Mouse (Mus musculus): ENCODE results near the gene Fam189b. TPM values are rescaled to one million over a fixed set of nuclear protein-coding genes. Genes with fewer than 3 reads are reported as not detected.

Gene Fam189b
- polyA plus RNA-seq (2016; fragmentation: Nextera tagmentation; extraction: Ambion mirVana) = 33.4 and 34.2 TPM in 2 replicates

DNA sequence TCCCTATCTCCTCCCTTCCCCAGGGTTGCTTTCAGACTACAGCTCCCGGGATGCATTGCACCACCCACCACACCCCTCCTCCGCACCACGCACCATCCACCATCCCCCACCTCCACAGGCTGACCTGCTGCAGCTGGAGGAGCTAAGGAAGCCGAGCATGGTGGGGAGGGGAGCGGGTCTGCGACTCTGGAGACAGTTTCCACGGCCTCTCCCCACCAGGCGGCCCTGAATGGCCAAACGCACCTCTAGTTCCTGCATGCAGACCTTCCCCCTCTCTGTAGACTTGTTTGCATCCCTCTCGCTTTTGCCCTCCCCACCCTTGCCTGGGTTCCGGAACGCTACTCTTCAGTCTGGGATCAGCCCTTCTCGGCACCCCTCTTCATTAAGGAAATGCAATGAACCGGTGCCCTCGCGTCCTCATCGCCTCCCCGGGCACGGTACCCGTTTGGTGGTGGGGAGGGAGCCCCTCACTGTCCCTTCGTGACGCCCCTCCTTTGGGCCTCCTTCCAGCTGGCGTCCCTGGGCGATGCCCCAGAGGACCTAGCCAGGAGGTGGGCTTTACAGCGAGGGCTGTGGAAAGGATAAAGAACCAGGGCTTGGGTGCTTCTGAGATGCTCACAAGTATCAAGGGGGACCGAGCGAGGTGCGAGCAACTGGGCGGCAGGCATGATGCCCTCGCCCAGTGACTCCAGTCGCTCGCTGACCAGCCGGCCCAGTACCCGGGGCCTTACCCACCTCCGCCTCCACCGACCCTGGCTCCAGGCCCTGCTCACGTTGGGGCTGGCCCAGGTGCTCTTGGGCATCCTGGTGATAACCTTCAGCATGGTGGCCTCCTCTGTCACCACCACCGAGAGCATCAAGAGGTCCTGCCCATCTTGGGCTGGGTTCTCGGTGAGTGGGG is at the start of gene Fam189b:
TSS of gene Fam189b (plus strand) at position 86 of the 901 bp plus-strand sequence.
- Histone ChIP-seq H3K4me2 (replicated peaks) (peak within 1 kb of the TSS; percentile 95), H3K4me3 (peak within 1 kb of the TSS; percentile 62), H3K27me3 (peaks cover 3% of the 10 kb centered on the region; the same call in 1 of the 2 replicates), H3K4me1 (peaks cover 40% of the 10 kb centered on the region), H3K9ac (peak within 1 kb of the TSS; percentile 91), H3K36me3 (peaks cover 46% of the 10 kb centered on the region), H3K27ac (peak within 1 kb of the TSS; percentile 91), H3K9me3 (replicated peaks) (no peaks in the 10 kb centered on the region)
- ATAC-seq (ENCODE audit: low FRiP score) = peak; percentile 94
- WGBS = 5% methylated on average over 39 of the region's 39 CpGs

DNA sequence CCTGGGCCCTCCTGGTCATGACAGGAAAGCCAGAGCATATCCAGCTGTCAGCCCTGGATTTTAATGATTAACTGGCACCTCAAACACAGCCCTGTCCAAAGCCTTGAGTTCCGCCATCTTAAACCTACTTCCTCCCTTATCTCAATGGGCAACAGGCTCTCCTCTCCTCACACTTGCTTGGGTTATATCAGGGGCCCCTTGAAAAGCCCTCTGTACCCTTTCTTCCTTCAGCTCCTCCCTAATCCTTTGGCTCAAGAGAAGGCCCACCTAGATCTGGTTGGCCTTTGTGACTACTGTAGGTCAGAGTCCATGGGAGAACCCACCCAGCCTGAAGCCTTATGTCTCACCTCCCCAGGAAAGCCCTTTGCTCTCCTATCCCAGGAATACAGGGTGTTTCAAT is 49.2 kb upstream of the Fam189b start:
- Histone ChIP-seq H3K36me3 (no peaks in the 10 kb centered on the region), H3K9ac (no peak overlapping the region), H3K4me1 (peaks cover 7% of the 10 kb centered on the region), H3K9me3 (replicated peaks) (no peaks in the 10 kb centered on the region), H3K27me3 (no peaks in the 10 kb centered on the region), H3K27ac (no peak overlapping the region), H3K4me2 (replicated peaks) (no peak overlapping the region), H3K4me3 (no peak overlapping the region)
- 96% methylated on average over 1 of the region's 1 CpGs for WGBS
- ATAC-seq (ENCODE audit: low FRiP score) = no peak

DNA sequence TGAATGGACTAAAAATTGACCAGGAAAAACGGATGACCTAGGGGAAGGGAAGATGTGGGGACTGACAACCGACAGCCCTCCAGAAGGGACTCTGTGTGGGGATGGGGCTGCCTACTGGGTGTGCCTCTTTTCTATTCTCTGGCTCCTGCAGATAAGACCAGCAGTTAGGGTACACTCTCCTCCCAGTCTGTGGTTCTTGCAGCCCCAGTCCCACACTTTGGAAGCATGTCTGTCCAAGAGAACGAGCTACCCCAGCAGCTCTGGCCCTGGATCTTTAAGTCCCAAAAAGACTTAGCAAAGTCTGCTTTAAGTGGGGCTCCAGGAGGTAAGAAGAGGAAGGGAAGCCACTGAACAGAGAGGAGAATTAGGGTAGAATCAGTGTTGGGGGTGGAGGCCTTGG is 47.0 kb upstream of the Fam189b start, which contains the start of gene Pklr:
TSS of gene Pklr (plus strand) at position 185 of the 400 bp plus-strand sequence.
- Histone ChIP-seq H3K4me1 (peaks cover 7% of the 10 kb centered on the region), H3K27ac (0 out of 2 replicates have a peak within 1 kb of the TSS, but pooled peaks have one; percentile 23), H3K4me3 (no peak within 1 kb of the TSS), H3K9me3 (replicated peaks) (no peaks in the 10 kb centered on the region), H3K9ac (no peak within 1 kb of the TSS), H3K27me3 (no peaks in the 10 kb centered on the region), H3K36me3 (no peaks in the 10 kb centered on the region), H3K4me2 (replicated peaks) (no peak within 1 kb of the TSS)
- no peak for ATAC-seq (ENCODE audit: low FRiP score)
- WGBS = 52% methylated on average over 3 of the region's 3 CpGs

DNA sequence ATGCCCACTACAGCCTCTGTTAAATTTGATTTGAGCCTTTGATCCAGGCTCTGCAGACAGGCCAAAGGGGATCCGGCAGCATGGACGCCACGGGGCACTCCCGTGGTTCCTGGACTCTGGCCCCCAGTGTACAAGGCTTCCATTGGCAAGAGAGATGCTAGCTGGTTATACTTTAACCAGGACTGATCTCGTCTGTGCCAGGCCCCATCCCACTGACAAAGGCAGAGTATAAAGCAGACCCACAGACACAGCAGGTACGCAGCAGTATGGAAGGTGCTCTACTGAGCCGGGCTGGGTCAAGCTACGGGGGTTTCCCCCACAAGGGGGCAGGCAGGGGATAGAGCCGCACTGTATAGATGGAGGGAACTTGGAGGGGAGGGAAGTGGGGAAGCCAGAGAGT is 46.6 kb upstream of the Fam189b start:
- no peak overlapping the region for H3K4me3 ChIP-seq
- H3K4me1 ChIP-seq = peaks cover 7% of the 10 kb centered on the region
- no peak overlapping the region for H3K4me2 ChIP-seq (replicated peaks)
- H3K9me3 ChIP-seq (replicated peaks) = no peaks in the 10 kb centered on the region
- H3K27me3 ChIP-seq = no peaks in the 10 kb centered on the region
- ATAC-seq (ENCODE audit: low FRiP score) = no peak
- H3K36me3 ChIP-seq = no peaks in the 10 kb centered on the region
- no peak overlapping the region for H3K9ac ChIP-seq
- WGBS = 27% methylated on average over 9 of the region's 9 CpGs
- 0 out of 2 replicates have a peak overlapping the region, but pooled peaks have one; percentile 23 for H3K27ac ChIP-seq

DNA sequence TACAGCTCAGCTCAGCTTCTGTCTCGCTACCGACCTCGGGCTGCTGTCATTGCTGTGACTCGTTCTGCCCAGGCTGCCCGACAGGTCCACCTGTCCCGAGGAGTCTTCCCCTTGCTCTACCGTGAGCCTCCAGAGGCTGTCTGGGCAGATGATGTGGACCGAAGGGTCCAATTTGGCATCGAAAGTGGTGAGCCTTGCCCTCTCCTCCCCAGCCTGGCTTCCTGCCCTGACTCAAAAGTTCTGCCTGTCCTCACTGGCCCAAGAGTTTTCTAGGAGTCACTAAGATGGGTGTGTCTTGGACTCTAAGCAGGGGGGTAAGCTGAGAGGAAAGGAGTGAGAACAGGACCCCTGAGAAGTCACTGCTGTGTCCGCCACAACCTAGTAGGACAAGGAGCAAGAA is 38.1 kb upstream of the Fam189b start:
- ATAC-seq (ENCODE audit: low FRiP score) = no peak
- H3K27ac ChIP-seq = no peak overlapping the region
- H3K36me3 ChIP-seq = no peaks in the 10 kb centered on the region
- WGBS = 88% methylated on average over 10 of the region's 10 CpGs
- no peaks in the 10 kb centered on the region for H3K9me3 ChIP-seq (replicated peaks)
- peaks cover 29% of the 10 kb centered on the region for H3K27me3 ChIP-seq
- peaks cover 15% of the 10 kb centered on the region for H3K4me1 ChIP-seq
- H3K9ac ChIP-seq = no peak overlapping the region
- no peak overlapping the region for H3K4me2 ChIP-seq (replicated peaks)
- no peak overlapping the region for H3K4me3 ChIP-seq

DNA sequence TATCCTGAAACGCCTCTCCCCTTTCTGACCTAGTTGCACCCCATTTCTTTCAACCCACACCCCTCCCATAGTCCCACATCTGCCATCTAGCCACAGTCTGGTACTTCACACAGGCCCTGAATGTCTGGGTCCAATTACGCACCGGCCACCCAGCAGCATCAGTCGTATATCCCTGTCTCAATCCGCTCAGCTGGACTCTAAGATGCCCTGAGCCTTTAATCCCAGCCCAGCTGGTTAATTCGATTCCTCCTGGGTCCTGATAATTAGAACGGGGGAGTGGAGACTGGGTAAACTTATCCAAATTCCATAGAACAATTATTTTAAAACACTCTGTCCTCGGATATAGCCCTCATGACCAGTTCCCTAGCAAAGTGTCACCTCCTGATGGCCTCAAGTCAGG is 37.4 kb upstream of the Fam189b start:
- no peak overlapping the region for H3K4me3 ChIP-seq
- no peaks in the 10 kb centered on the region for H3K9me3 ChIP-seq (replicated peaks)
- H3K36me3 ChIP-seq = no peaks in the 10 kb centered on the region
- ATAC-seq (ENCODE audit: low FRiP score) = no peak
- no peak overlapping the region for H3K4me2 ChIP-seq (replicated peaks)
- peaks cover 36% of the 10 kb centered on the region for H3K27me3 ChIP-seq
- H3K27ac ChIP-seq = no peak overlapping the region
- WGBS = 62% methylated on average over 8 of the region's 8 CpGs
- peaks cover 15% of the 10 kb centered on the region for H3K4me1 ChIP-seq
- H3K9ac ChIP-seq = no peak overlapping the region

DNA sequence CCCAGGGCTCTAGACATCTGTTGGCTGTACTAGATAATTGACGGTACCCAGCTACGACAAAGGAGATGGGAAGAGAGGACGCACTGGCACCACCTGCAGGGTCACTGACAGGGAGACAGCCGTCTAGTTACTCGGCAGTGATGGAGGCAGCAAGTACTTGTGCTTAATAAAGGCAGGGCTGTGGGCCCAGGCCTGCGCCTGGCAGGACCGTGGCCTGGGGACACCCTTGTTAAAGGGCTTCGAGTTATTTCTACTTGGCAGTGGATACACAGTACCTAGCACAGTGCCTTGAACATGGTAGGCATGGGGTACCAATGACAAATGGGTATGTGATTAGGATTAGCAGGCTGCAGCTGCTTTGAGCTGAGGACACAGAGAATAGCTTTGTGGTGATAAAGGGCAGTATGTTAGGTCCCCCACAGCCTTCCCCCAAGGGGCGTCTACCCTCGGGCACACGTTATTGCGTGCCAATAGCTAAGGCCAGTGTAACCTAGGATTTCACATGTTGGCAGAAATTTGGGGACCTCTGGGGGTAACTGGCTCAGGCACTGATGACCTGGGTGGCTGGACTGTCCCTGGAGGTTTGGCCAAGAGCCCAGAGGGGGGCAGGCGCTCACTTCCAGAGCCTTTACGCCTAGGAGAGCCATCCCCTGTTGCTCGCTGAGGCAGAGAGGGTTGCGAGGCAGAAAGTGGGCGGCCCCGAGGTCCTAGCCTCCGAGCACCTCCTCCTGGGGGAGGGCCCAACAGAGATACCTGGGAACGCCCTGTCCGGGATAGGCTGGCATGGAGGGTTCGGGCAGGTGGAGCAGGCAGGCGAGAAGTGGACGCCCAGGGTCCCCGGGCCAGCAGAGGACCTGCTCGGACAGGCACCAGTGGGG is 35.6 kb upstream of the Fam189b start:
- 0 out of 2 replicates have a peak overlapping the region, but pooled peaks have one; percentile 3 for H3K4me3 ChIP-seq
- no peaks in the 10 kb centered on the region for H3K9me3 ChIP-seq (replicated peaks)
- ATAC-seq (ENCODE audit: low FRiP score) = 0 out of 2 replicates have a peak, but pooled peaks have one; percentile 26
- H3K9ac ChIP-seq = no peak overlapping the region
- H3K4me1 ChIP-seq = peaks cover 15% of the 10 kb centered on the region
- no peak overlapping the region for H3K27ac ChIP-seq
- 0 out of 2 replicates have a peak, but pooled peaks cover under 1% of the 10 kb centered on the region for H3K36me3 ChIP-seq
- WGBS = 20% methylated on average over 26 of the region's 26 CpGs
- H3K27me3 ChIP-seq = peaks cover 45% of the 10 kb centered on the region
- H3K4me2 ChIP-seq (replicated peaks) = peak overlapping the region; percentile 38

DNA sequence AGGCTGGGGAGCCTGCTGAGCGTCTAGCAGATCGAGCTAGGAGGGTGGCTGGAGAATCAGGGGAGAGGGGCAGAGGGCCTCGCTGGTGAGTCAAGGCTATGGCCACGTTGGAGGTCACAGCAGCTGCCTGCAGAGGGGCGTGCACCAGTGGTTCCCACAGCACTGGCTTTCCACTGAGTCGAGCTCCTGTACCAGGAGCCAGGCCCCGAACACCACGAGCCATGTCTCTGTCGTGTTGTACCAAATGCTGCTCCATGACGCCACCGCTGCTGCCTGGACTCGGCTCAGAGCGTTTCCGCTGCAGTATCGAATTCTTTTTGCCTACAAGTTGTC is 35.0 kb upstream of the Fam189b start:
- WGBS = 15% methylated on average over 15 of the region's 15 CpGs
- peaks cover 45% of the 10 kb centered on the region for H3K27me3 ChIP-seq
- H3K9ac ChIP-seq = 0 out of 2 replicates have a peak overlapping the region, but pooled peaks have one; percentile 8
- H3K4me3 ChIP-seq = 0 out of 2 replicates have a peak overlapping the region, but pooled peaks have one; percentile 3
- peak overlapping the region; percentile 38 for H3K4me2 ChIP-seq (replicated peaks)
- peaks cover 15% of the 10 kb centered on the region for H3K4me1 ChIP-seq
- ATAC-seq (ENCODE audit: low FRiP score) = no peak
- no peaks in the 10 kb centered on the region for H3K9me3 ChIP-seq (replicated peaks)
- 0 out of 2 replicates have a peak, but pooled peaks cover 5% of the 10 kb centered on the region for H3K36me3 ChIP-seq
- H3K27ac ChIP-seq = no peak overlapping the region

DNA sequence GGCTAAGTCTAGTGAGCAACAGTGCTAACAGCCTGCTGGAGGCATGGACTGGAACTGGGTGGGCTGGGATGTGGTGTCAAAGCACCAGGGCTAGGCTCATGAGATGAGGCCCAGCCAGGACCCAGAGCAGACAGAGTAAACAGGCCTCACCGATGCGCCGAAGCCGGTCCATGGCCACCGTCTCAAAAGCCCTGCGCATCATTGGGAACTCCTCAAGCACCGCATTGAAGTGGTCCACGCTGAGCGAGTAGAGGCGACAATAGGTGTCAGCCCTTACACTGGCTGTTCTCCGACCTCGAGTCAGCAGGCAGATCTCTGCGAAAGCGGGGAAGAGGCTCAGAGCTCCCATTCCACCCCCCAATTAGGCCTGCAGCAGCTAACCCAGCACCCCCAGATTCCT is 34.4 kb upstream of the Fam189b start:
- Histone ChIP-seq H3K4me1 (peaks cover 15% of the 10 kb centered on the region), H3K36me3 (0 out of 2 replicates have a peak, but pooled peaks cover 5% of the 10 kb centered on the region), H3K9me3 (replicated peaks) (no peaks in the 10 kb centered on the region), H3K27ac (no peak overlapping the region), H3K4me3 (no peak overlapping the region), H3K4me2 (replicated peaks) (no peak overlapping the region), H3K9ac (no peak overlapping the region), H3K27me3 (peaks cover 41% of the 10 kb centered on the region)
- 71% methylated on average over 14 of the region's 14 CpGs for WGBS
- ATAC-seq (ENCODE audit: low FRiP score) = no peak

DNA sequence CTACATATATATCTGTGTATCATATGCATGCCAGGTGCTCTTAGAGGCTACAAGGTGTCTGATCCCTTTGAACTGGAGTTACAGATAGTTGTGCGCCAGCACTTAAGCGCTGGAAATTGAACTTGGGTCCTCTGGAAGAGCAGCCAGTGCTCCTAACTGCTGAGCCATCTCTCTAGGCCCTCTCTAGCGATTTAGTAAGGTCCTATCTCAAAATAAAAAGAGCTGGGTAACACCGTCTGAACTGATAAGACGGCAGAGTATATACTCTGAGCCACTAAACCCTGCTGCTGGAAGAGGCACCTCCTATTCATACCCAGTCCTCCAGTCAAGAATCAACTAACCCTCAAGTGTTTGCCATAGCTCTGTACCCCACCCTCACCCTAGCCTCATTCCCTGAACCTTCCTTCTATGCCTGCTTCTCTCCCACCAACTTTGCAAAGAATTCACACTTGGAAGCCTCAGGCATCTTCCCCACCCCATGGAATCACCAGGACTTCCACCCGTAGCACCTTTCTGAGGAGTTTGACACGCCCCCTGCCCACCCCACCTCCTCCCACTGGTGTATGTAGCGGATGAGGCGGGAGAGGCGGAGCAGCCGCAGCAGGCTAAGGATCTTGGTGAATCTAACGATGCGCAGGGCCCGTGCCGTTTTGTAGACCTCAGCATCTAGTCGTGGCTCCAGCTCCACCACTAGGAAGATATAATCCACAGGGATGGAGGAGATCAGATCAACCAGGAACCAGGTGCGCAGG is 30.7 kb upstream of the Fam189b start:
- no peak for ATAC-seq (ENCODE audit: low FRiP score)
- Histone ChIP-seq H3K4me2 (replicated peaks) (no peak overlapping the region), H3K27ac (no peak overlapping the region), H3K4me1 (peaks cover 7% of the 10 kb centered on the region), H3K4me3 (no peak overlapping the region), H3K27me3 (peaks cover 40% of the 10 kb centered on the region), H3K9me3 (replicated peaks) (no peaks in the 10 kb centered on the region), H3K9ac (no peak overlapping the region), H3K36me3 (0 out of 2 replicates have a peak, but pooled peaks cover 5% of the 10 kb centered on the region)
- 69% methylated on average over 17 of the region's 17 CpGs for WGBS

DNA sequence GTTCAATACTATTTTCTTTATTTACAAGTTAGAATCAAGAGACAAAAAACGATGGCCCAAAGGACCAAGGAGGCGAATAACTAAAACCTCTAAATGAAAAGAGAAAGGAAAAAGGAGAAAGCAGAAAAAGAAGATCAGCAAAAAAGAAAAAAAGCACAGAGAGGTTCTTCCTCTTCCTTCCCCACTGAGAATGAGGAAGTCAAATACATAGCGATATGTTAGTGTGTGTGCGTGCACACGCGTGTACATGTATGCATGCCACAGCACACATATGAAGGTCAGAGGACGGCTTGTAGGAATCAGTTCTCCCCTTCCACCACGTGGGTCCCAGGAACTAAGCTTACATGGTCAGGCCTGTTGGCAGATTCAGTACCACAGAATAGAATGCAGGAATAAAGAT is 26.0 kb upstream of the Fam189b start:
- no peak overlapping the region for H3K4me3 ChIP-seq
- no peak for ATAC-seq (ENCODE audit: low FRiP score)
- H3K4me1 ChIP-seq = peaks cover 26% of the 10 kb centered on the region
- H3K36me3 ChIP-seq = 0 out of 2 replicates have a peak, but pooled peaks cover 5% of the 10 kb centered on the region
- H3K9me3 ChIP-seq (replicated peaks) = no peaks in the 10 kb centered on the region
- no peak overlapping the region for H3K27ac ChIP-seq
- WGBS = 87% methylated on average over 8 of the region's 8 CpGs
- peaks cover 17% of the 10 kb centered on the region for H3K27me3 ChIP-seq
- H3K9ac ChIP-seq = no peak overlapping the region
- H3K4me2 ChIP-seq (replicated peaks) = no peak overlapping the region
